Mouse (Mus musculus): ENCODE measurements around the gene Ccdc190.

Ccdc190 gene

GRCm38 (mm10) chr1:169934005-169934725, 5.7 kb downstream of the Ccdc190 start:
- DNase-seq, result peak; percentile 76 to 80

GRCm38 (mm10) chr1:169939345-169939744, 10.9 kb downstream of the Ccdc190 start:
- peak; percentile 62 to 78 for DNase-seq

DNA sequence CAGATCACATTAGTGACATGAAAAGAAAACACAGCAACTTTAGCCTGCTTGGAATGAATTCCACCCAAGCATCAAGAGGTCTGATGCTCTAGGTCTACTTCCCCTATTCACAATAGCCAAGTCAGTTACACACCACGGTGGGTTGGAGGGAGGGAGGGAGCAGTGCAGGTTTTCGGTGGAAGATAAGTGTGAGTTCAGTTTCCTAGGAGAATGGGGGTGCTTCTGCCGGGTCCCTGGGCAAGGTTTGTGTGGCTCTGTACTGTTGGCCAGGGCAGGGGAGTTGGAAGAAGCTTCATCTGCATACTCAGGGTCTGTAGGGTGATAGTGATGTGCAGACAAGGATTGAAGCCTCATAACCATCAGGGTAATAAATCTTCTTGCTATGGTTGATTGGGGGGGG, 17.6 kb downstream of the Ccdc190 start:
- no peak for DNase-seq

- DNase-seq, result no peak
Measured at GRCm38 (mm10) chr1:169947654-169948053, 19.2 kb downstream of the Ccdc190 start.

- no peak for DNase-seq
Measured at GRCm38 (mm10) chr1:169948280-169948679, 19.8 kb downstream of the Ccdc190 start.

- no peak for DNase-seq
Measured at GRCm38 (mm10) chr1:169948866-169949265, 20.4 kb downstream of the Ccdc190 start.

- DNase-seq, result no peak
Measured at GRCm38 (mm10) chr1:169949981-169950380, 21.5 kb downstream of the Ccdc190 start.

DNA sequence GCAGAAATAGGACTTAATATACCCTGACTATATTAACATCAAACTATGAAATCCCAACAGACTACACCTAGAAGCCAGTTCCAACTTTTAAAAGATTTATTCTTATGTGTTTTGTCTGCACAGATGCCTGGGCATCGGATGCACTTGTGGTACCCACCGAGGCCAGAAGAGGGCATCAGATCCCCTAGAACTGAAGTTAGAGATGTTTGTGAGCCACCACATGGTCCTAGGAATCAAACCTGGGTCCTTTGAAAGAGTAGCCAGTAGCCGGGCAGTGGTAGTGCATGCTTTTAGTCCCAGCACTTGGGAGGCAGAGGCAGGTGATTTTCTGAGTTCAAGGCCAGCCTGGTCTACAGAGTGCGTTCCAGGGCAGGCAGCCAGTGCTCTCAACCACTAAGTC, 22.2 kb downstream of the Ccdc190 start:
- peak in 1 of 2 experiments; percentile 26 for DNase-seq

GRCm38 (mm10) chr1:169951561-169951960, 23.1 kb downstream of the Ccdc190 start:
- no peak for DNase-seq

GRCm38 (mm10) chr1:169952636-169953035, 24.2 kb downstream of the Ccdc190 start:
- no peak for DNase-seq

GRCm38 (mm10) chr1:169953106-169953505, 24.7 kb downstream of the Ccdc190 start:
- peak; percentile 58 to 65 for DNase-seq

- peak; percentile 98 to 99 for DNase-seq
Measured at GRCm38 (mm10) chr1:169968792-169969515, 40.5 kb downstream of the Ccdc190 start, which contains the start of gene Hsd17b7. TSS of gene Hsd17b7 (minus strand) at chr1:169969241.

DNA sequence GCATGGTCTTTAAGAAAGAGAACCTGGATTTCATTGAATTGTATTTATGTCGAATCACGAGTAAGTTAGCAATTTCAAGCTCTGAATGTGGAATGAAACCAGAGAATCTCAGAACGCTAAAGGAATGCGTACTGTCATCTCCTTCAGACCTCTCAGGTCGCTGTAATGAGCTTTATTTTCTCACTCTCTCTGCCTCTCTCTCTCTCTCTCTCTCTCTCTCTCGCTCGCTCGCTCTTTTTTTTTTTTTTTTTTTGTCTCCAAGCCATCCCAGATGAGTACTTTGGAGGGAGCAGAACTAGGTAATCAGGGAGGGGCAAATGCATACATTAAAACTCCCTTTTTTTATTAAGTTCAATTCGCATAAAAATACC, 41.1 kb downstream of the Ccdc190 start:
- DNase-seq, result no peak

DNA sequence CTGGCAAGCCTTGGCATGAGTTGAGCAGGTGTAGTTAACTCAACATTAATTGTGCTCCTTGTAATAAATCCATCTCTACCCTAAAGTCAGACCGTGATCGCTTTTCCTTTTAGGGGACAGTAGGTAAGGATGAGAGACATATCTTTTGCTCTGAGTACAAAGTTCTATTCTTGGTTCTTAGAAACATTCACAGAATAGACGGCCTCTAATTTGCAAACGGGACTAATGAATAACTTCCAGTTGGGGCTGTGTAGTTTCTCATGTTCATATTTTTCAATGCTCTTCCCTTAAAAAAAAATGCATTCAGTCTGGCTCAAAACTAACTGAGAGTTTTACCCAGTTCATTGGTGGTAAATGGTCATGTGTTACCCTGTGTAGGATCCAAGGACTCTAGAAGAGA, 42.5 kb downstream of the Ccdc190 start:
- no peak for DNase-seq

DNA sequence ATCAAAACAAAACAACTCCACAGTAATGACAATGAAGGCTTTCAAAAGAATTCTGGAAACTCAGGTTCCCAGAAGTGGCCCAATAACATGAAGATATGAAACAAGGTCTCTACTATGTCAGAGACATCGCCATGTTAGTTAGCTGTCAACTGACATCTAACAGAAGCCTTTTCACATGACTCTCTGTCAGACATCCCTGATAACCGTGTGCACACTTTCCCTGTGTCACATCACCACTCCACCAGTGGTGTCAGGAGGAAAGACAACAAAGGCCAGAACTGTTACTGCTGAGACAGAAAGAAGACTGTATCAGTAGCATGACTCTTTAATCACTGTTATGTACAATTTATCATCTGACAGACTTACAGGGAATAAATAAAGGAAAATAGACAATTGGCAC, 43.5 kb downstream of the Ccdc190 start:
- DNase-seq, result no peak

- no peak for DNase-seq
Measured at GRCm38 (mm10) chr1:169977621-169978020, 49.2 kb downstream of the Ccdc190 start.
